Mouse (Mus musculus): ENCODE data around the gene Apold1. TPM values are rescaled to one million over a fixed set of nuclear protein-coding genes. Genes with fewer than 3 reads are reported as not detected.

Apold1 gene
- total and polyA plus RNA-seq, 2 experiments, result 0.40 to 0.55 TPM

DNA sequence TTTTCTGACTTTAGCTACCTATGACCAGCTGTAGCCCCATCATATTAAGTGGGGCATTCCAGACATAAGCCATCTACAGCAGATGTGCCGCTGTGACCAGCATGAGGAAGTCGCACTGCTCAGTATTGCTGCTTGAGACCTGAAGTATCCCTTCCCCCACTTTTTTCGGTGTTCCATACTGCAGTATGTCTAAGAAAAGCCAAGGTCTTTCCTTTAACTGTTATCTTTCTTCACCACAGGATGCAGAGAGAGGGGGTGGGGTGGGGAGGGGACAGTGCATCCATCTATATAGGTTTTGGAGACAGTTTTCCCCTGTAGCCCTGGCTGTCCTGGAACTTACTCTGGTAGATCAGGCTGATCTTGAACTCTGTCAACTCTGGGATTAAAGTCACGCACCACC is 24.9 kb downstream of the Apold1 start:
- H3K27me3 ChIP-seq (ENCODE audit: control insufficient read depth, insufficient read depth, low read length), result no peaks in the 10 kb centered on the region
- H3K79me2 ChIP-seq (ENCODE audit: control insufficient read depth, insufficient read depth, low read length), result no peaks in the 10 kb centered on the region
- TF ChIP-seq POLR2A (IDR thresholded peaks at IDR 0.05; ENCODE audit: extremely low read depth, insufficient read depth, low read length), result no peak
- no peak for TF ChIP-seq CTCF (IDR thresholded peaks at IDR 0.05; ENCODE audit: low read depth, low read length)
- 85% methylated on average over 4 of the region's 4 CpGs for WGBS
- H3K4me3 ChIP-seq (ENCODE audit: insufficient read depth, low read depth, low read length), result no peak overlapping the region
- H3K9ac ChIP-seq (ENCODE audit: low read depth, low read length), result no peak overlapping the region
- H3K27ac ChIP-seq (replicated peaks; ENCODE audit: insufficient read depth, low read depth, low read length), result no peak overlapping the region
- no peaks in the 10 kb centered on the region for H3K4me1 ChIP-seq (ENCODE audit: control insufficient read depth, insufficient read depth, low read length)
- no peaks in the 10 kb centered on the region for H3K36me3 ChIP-seq (ENCODE audit: control insufficient read depth, insufficient read depth, low read length)
- no peak for DNase-seq (ENCODE audit: extremely low read depth, low read depth, low spot score)

DNA sequence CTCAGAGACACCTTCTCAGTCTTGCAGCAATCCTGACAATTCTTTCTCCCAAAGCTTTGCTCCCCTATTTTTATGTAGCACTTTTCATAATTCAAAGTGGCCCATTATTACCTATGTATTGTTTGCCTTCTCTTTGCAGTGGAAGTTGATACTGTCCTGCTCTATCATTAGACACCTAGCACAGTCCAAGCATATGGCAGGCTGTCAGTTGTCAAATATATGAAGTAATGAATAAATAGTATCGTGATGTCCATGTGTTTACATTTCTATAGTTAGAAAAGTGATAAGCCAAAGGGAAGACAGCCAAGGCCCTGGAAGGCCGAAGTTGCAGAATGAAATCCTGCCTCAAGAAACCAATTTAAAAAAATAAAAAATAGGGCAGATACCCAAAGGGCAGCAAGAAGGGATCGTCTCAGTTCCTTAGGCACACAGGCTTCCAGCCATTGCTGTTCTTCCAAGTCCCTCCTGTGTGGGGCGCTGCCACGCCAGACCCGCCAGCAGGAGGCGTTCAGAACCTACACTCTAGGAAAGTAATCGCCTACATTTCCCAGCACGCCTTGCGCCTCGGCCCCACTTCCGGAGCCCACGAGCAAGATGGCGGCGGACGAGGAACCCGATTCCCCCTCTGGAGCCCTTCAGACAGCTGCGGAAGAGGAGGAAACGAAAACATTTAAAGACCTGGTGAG is 29.7 kb downstream of the Apold1 start, which contains the start of gene Ddx47:
Ddx47 (plus strand) TSS at position 565 of the 686 bp plus-strand sequence.
- H3K9ac ChIP-seq (ENCODE audit: low read depth, low read length), result peak within 1 kb of the TSS; percentile 82
- H3K4me3 ChIP-seq (ENCODE audit: insufficient read depth, low read depth, low read length), result peak within 1 kb of the TSS; percentile 68
- peak within 1 kb of the TSS; percentile 36 for H3K27ac ChIP-seq (replicated peaks; ENCODE audit: insufficient read depth, low read depth, low read length)
- TF ChIP-seq POLR2A (IDR thresholded peaks at IDR 0.05; ENCODE audit: extremely low read depth, insufficient read depth, low read length), result peak; percentile 40; the same call in 1 of the 2 replicates
- peak; percentile 100 for TF ChIP-seq CTCF (IDR thresholded peaks at IDR 0.05; ENCODE audit: low read depth, low read length)
- peak; percentile 82 for DNase-seq (ENCODE audit: extremely low read depth, low read depth, low spot score)
- peaks cover 17% of the 10 kb centered on the region for H3K36me3 ChIP-seq (ENCODE audit: control insufficient read depth, insufficient read depth, low read length)
- no peaks in the 10 kb centered on the region for H3K27me3 ChIP-seq (ENCODE audit: control insufficient read depth, insufficient read depth, low read length)
- peaks cover 4% of the 10 kb centered on the region; the same call in 1 of the 2 replicates for H3K4me1 ChIP-seq (ENCODE audit: control insufficient read depth, insufficient read depth, low read length)
- peaks cover 7% of the 10 kb centered on the region; the same call in 1 of the 2 replicates for H3K79me2 ChIP-seq (ENCODE audit: control insufficient read depth, insufficient read depth, low read length)
- under 1% methylated on average over 19 of the region's 19 CpGs for WGBS

DNA sequence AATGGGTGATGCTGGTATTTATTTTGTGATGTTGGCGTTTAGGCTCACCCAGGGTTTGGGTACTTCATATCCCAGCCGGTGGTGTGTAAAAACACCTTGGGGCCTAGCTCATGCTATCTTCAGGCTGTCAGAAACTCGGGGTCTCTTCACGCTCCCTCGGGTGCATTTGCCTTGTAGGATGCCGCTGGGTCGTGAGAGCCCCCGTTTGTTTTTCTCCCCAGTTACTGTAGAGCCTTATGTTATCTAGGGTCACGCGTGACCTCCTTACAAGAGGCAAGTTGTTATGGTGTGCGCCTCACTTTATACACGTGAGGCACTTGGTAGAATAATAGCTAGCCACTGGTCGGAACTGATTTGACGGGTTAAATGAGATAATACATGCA is 30.2 kb downstream of the Apold1 start:
- Histone ChIP-seq H3K4me3 (ENCODE audit: insufficient read depth, low read depth, low read length) (peak overlapping the region; percentile 68), H3K27ac (replicated peaks; ENCODE audit: insufficient read depth, low read depth, low read length) (peak overlapping the region; percentile 36), H3K27me3 (ENCODE audit: control insufficient read depth, insufficient read depth, low read length) (no peaks in the 10 kb centered on the region), H3K9ac (ENCODE audit: low read depth, low read length) (peak overlapping the region; percentile 82), H3K79me2 (ENCODE audit: control insufficient read depth, insufficient read depth, low read length) (peaks cover 7% of the 10 kb centered on the region; the same call in 1 of the 2 replicates), H3K4me1 (ENCODE audit: control insufficient read depth, insufficient read depth, low read length) (peaks cover 4% of the 10 kb centered on the region; the same call in 1 of the 2 replicates), H3K36me3 (ENCODE audit: control insufficient read depth, insufficient read depth, low read length) (peaks cover 23% of the 10 kb centered on the region)
- DNase-seq (ENCODE audit: extremely low read depth, low read depth, low spot score), result no peak
- TF ChIP-seq POLR2A (IDR thresholded peaks at IDR 0.05; ENCODE audit: extremely low read depth, insufficient read depth, low read length) (no peak), CTCF (IDR thresholded peaks at IDR 0.05; ENCODE audit: low read depth, low read length) (no peak)
- 1% methylated on average over 14 of the region's 14 CpGs for WGBS

DNA sequence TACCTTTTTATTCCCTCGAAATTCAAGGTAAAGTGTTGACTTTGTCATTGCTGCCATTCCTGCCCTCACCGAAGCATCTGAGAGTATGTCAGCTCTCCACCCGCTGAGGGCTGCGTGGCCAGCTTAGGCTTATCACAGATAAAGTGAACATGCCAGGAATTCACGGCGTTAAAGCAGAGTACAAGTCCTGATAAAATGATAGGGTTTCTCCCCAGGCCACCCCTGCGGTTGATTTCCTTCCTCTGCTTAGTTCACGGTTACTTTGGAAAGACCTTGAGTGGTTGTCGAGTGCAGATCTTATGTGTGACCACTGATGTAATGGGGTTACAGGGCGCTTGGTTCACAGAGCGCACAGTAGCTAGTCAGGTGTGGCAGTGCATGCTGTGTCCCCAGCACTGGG is 35.7 kb downstream of the Apold1 start:
- DNase-seq (ENCODE audit: extremely low read depth, low read depth, low spot score), result no peak
- no peak overlapping the region for H3K9ac ChIP-seq (ENCODE audit: low read depth, low read length)
- TF ChIP-seq POLR2A (IDR thresholded peaks at IDR 0.05; ENCODE audit: extremely low read depth, insufficient read depth, low read length), result no peak
- TF ChIP-seq CTCF (IDR thresholded peaks at IDR 0.05; ENCODE audit: low read depth, low read length), result no peak
- peaks cover under 1% of the 10 kb centered on the region; the same call in 1 of the 2 replicates for H3K79me2 ChIP-seq (ENCODE audit: control insufficient read depth, insufficient read depth, low read length)
- no peak overlapping the region for H3K4me3 ChIP-seq (ENCODE audit: insufficient read depth, low read depth, low read length)
- H3K4me1 ChIP-seq (ENCODE audit: control insufficient read depth, insufficient read depth, low read length), result peaks cover 3% of the 10 kb centered on the region; the same call in 1 of the 2 replicates
- peaks cover 71% of the 10 kb centered on the region for H3K36me3 ChIP-seq (ENCODE audit: control insufficient read depth, insufficient read depth, low read length)
- no peak overlapping the region for H3K27ac ChIP-seq (replicated peaks; ENCODE audit: insufficient read depth, low read depth, low read length)
- no peaks in the 10 kb centered on the region for H3K27me3 ChIP-seq (ENCODE audit: control insufficient read depth, insufficient read depth, low read length)
- WGBS, result 88% methylated on average over 11 of the region's 11 CpGs

DNA sequence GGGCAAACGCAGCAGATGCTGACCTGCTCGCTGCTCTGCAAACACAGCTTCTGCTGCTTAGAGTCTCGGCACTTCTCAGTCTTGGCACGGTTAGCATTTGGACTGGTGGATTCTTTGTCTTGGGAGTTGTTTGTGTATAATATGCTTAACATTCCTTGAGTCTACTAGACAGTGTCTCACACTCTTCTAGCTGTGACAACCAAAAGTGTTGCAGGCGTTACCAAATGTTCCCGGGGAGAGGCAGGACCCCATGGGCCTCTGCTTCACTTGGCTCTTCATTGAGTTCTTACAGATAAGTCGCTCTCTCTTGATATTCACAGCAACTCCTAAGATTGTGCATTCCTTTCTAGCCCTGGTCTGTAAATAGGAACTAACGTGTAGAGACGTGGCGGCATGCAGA is 38.0 kb downstream of the Apold1 start:
- no peak for TF ChIP-seq CTCF (IDR thresholded peaks at IDR 0.05; ENCODE audit: low read depth, low read length)
- no peak for TF ChIP-seq POLR2A (IDR thresholded peaks at IDR 0.05; ENCODE audit: extremely low read depth, insufficient read depth, low read length)
- Histone ChIP-seq H3K4me3 (ENCODE audit: insufficient read depth, low read depth, low read length) (no peak overlapping the region), H3K4me1 (ENCODE audit: control insufficient read depth, insufficient read depth, low read length) (no peaks in the 10 kb centered on the region), H3K27ac (replicated peaks; ENCODE audit: insufficient read depth, low read depth, low read length) (no peak overlapping the region), H3K79me2 (ENCODE audit: control insufficient read depth, insufficient read depth, low read length) (no peaks in the 10 kb centered on the region), H3K9ac (ENCODE audit: low read depth, low read length) (no peak overlapping the region), H3K27me3 (ENCODE audit: control insufficient read depth, insufficient read depth, low read length) (no peaks in the 10 kb centered on the region), H3K36me3 (ENCODE audit: control insufficient read depth, insufficient read depth, low read length) (peaks cover 82% of the 10 kb centered on the region)
- WGBS, result 93% methylated on average over 10 of the region's 10 CpGs
- DNase-seq (ENCODE audit: extremely low read depth, low read depth, low spot score), result no peak

DNA sequence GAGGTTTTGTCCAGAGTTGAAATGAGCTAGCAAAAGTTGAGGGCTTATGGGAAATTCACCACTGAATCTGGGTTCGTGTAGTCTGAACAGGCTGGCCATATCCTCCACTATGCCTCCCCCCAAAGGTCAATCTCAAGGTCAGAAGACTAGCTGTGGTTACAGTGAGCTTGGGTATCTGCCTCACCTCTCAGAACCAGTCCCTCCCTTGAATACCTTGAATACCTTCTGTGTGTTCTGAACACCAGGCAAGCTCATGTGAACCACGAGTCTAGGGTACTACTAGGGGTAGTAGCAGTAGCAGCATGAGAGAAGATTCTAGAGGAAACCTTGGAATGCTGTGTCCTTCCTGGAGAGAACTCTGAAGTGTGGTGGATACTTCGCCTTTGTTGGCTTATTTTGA is 40.1 kb downstream of the Apold1 start:
- DNase-seq (ENCODE audit: extremely low read depth, low read depth, low spot score), result no peak
- no peaks in the 10 kb centered on the region for H3K4me1 ChIP-seq (ENCODE audit: control insufficient read depth, insufficient read depth, low read length)
- no peak overlapping the region for H3K4me3 ChIP-seq (ENCODE audit: insufficient read depth, low read depth, low read length)
- 87% methylated on average over 3 of the region's 3 CpGs for WGBS
- H3K36me3 ChIP-seq (ENCODE audit: control insufficient read depth, insufficient read depth, low read length), result peaks cover 64% of the 10 kb centered on the region
- no peak overlapping the region for H3K9ac ChIP-seq (ENCODE audit: low read depth, low read length)
- H3K27me3 ChIP-seq (ENCODE audit: control insufficient read depth, insufficient read depth, low read length), result no peaks in the 10 kb centered on the region
- H3K27ac ChIP-seq (replicated peaks; ENCODE audit: insufficient read depth, low read depth, low read length), result no peak overlapping the region
- TF ChIP-seq POLR2A (IDR thresholded peaks at IDR 0.05; ENCODE audit: extremely low read depth, insufficient read depth, low read length), result no peak
- TF ChIP-seq CTCF (IDR thresholded peaks at IDR 0.05; ENCODE audit: low read depth, low read length), result no peak
- no peaks in the 10 kb centered on the region for H3K79me2 ChIP-seq (ENCODE audit: control insufficient read depth, insufficient read depth, low read length)

Data from liver, adult 2 months (tissue).